Mouse (Mus musculus) ES-E14 (cell line): Measurements from ENCODE around the gene Npas3. TPM values are rescaled to one million over a fixed set of nuclear protein-coding genes. Genes with fewer than 3 reads are reported as not detected.

Experiments used
- DNase-seq: peaks from one replicate; pipeline ENCODE4 v3.0.0-alpha.2; 2013; ENCODE audit warnings: low read depth, low spot score
- H3K27ac ChIP-seq: 2 replicates; pipeline ENCODE4 v1.5.1; 2012; ENCODE audit warnings: low read depth, mild to moderate bottlenecking, low read length, moderate library complexity, mixed read lengths; ENCODE audit not compliant: poor library complexity, insufficient read depth, severe bottlenecking
- H3K36me3 ChIP-seq: 2 replicates; pipeline ENCODE4 v1.6.1; 2012; ENCODE audit warnings: mild to moderate bottlenecking, low read length, moderate library complexity, mixed read lengths; ENCODE audit not compliant: control insufficient read depth, poor library complexity, insufficient read depth, severe bottlenecking
- H3K4me1 ChIP-seq, 2 experiments: fragments of 150-350 bp in 1 of 2; sonication (generic) in 1 of 2; 2 replicates each; pipeline ENCODE4 v1.6.1; 2012; ENCODE audit warnings: low read length in 2 of 2, mild to moderate bottlenecking in 1 of 2, mixed read lengths in 1 of 2; ENCODE audit not compliant: control insufficient read depth in 2 of 2, insufficient read depth in 2 of 2, poor library complexity in 1 of 2
- H3K4me3 ChIP-seq, 2 experiments: fragments of 150-350 bp in 1 of 2; sonication (generic) in 1 of 2; 2 replicates each; pipeline ENCODE4 v1.5.1; 2012; ENCODE audit warnings: low read length in 2 of 2, low read depth in 1 of 2, mild to moderate bottlenecking in 1 of 2, mixed read lengths in 1 of 2; ENCODE audit not compliant: insufficient read depth in 1 of 2, poor library complexity in 1 of 2, severe bottlenecking in 1 of 2
- H3K9ac ChIP-seq: 2 replicates; pipeline ENCODE4 v1.6.1; 2012; ENCODE audit warnings: low read depth, mild to moderate bottlenecking, low read length, mixed read lengths; ENCODE audit not compliant: poor library complexity, insufficient read depth, severe bottlenecking
- H3K9me3 ChIP-seq: fragments of 150-350 bp; sonication (generic); 2 replicates; pipeline ENCODE4 v1.6.1; 2012; ENCODE audit warnings: low read depth, mild to moderate bottlenecking, low read length; ENCODE audit not compliant: control insufficient read depth, insufficient read depth
- CHD2 ChIP-seq: IDR thresholded peaks from 2 replicates; pipeline ENCODE4 v1.6.1; 2014; ENCODE audit warnings: mild to moderate bottlenecking, low read depth, low read length, inconsistent platforms
- HCFC1 ChIP-seq: IDR thresholded peaks from 2 replicates; pipeline ENCODE4 v1.6.1; 2012; ENCODE audit warnings: low read length, inconsistent platforms, borderline replicate concordance; ENCODE audit not compliant: insufficient read depth
- MAFK ChIP-seq: IDR thresholded peaks from 2 replicates; pipeline ENCODE4 v1.6.1; 2014; ENCODE audit warnings: mild to moderate bottlenecking, low read depth, low read length, inconsistent platforms; ENCODE audit not compliant: insufficient read depth
- ZC3H11A ChIP-seq: IDR thresholded peaks from 2 replicates; pipeline ENCODE4 v1.6.1; 2012; ENCODE audit warnings: low read depth, mild to moderate bottlenecking, inconsistent platforms, low read length, borderline replicate concordance
- ZNF384 ChIP-seq: IDR thresholded peaks from 2 replicates; pipeline ENCODE4 v1.6.1; 2012; ENCODE audit warnings: low read depth, low read length, inconsistent platforms
- in situ Hi-C, 2 experiments: fragments of 600-800 bp; cut with MboI; formaldehyde crosslinking; loops; one replicate each; pipeline ENCODE4 v1.15.1; 2025; ENCODE audit warnings: low sequenced_read_pairs in 2 of 2, inconsistent platforms in 1 of 2; ENCODE audit not compliant: unreplicated experiment in 2 of 2
- total RNA-seq: library from RNA; depleted of rRNA; stranded (reverse); fragments of 300-350 nt; gene quantifications from 2 replicates; pipeline ENCODE4 v1.2.3, GENCODE M21; 2012

The Npas3 gene
- total RNA-seq, 1 experiment = 1.2 TPM

DNA sequence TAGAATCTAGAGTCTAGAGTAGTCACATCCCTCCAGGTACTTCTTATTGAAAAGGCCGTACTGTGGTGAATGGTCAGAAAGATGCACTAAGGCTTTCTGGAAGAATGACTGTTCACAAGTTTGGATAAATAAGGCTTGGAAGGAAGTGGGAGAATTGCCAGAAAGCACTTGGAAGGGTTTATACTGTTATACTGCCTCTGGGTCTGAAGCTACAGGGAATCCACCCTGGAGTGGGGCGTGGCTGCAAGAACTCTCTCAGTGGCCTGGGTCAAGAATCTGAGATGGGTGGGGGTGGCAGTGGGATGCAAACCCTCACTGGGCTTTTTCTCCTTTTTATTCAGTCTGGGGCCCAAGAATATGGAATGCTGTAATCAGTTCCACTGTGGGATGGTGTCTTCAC is 72.0 kb downstream of the Npas3 start:
- no peaks in the 10 kb centered on the region for H3K4me1 ChIP-seq
- no peak for DNase-seq
- TF ChIP-seq ZNF384 = no peak
- no peak for TF ChIP-seq ZC3H11A
- TF ChIP-seq HCFC1 = no peak
- H3K27ac ChIP-seq = no peak overlapping the region
- no peak overlapping the region for H3K9ac ChIP-seq
- no peak overlapping the region for H3K4me3 ChIP-seq
- no peaks in the 10 kb centered on the region for H3K36me3 ChIP-seq
- no peaks in the 10 kb centered on the region for H3K9me3 ChIP-seq
- in situ Hi-C loops = no loop called here

GRCm38 (mm10) chr12:53321018-53321417 is 72.5 kb downstream of the Npas3 start:
- DNase-seq = no peak
- Histone ChIP-seq H3K36me3 (no peaks in the 10 kb centered on the region), H3K27ac (no peak overlapping the region), H3K9ac (no peak overlapping the region), H3K9me3 (no peaks in the 10 kb centered on the region), H3K4me1 (no peaks in the 10 kb centered on the region), H3K4me3 (no peak overlapping the region)
- TF ChIP-seq CHD2 (no peak), ZNF384 (no peak), ZC3H11A (no peak), HCFC1 (no peak), MAFK (no peak)
- in situ Hi-C loops = no loop called here

DNA sequence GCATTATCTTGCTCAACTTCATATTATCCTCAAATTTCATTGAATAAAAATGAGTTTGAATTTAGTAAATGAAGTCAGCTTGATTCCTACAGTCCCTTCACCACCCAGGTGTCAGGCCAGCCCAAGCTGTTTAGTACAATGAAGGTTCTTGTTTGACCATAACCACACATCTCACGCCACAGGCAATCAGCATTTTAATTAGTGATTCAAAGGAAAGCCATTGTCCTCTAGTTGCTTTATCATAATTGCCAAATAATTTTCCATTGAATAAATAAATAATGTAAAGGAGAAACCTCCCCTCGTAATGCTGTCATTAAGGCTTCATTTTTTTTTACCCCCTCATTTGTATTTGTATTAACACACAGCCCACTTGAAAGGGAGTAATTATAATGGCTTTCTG is 73.5 kb downstream of the Npas3 start:
- Histone ChIP-seq H3K9ac (no peak overlapping the region), H3K4me3 (no peak overlapping the region), H3K9me3 (no peaks in the 10 kb centered on the region), H3K27ac (no peak overlapping the region), H3K4me1 (no peaks in the 10 kb centered on the region), H3K36me3 (no peaks in the 10 kb centered on the region)
- in situ Hi-C loops = no loop called here
- no peak for DNase-seq
- no peak for TF ChIP-seq ZC3H11A
- TF ChIP-seq MAFK = no peak
- TF ChIP-seq ZNF384 = no peak
- TF ChIP-seq CHD2 = no peak
- no peak for TF ChIP-seq HCFC1

- in situ Hi-C loops = no loop called here
- no peak for TF ChIP-seq ZNF384
- no peak for TF ChIP-seq MAFK
- no peak for TF ChIP-seq CHD2
- TF ChIP-seq HCFC1 = no peak
- TF ChIP-seq ZC3H11A = no peak
- no peak overlapping the region for H3K27ac ChIP-seq
- DNase-seq = no peak
- H3K9me3 ChIP-seq = no peaks in the 10 kb centered on the region
- H3K4me1 ChIP-seq = no peaks in the 10 kb centered on the region
- no peak overlapping the region for H3K4me3 ChIP-seq
- H3K9ac ChIP-seq = no peak overlapping the region
- H3K36me3 ChIP-seq = no peaks in the 10 kb centered on the region
Measured at GRCm38 (mm10) chr12:53327653-53328188, 79.2 kb downstream of the Npas3 start.

DNA sequence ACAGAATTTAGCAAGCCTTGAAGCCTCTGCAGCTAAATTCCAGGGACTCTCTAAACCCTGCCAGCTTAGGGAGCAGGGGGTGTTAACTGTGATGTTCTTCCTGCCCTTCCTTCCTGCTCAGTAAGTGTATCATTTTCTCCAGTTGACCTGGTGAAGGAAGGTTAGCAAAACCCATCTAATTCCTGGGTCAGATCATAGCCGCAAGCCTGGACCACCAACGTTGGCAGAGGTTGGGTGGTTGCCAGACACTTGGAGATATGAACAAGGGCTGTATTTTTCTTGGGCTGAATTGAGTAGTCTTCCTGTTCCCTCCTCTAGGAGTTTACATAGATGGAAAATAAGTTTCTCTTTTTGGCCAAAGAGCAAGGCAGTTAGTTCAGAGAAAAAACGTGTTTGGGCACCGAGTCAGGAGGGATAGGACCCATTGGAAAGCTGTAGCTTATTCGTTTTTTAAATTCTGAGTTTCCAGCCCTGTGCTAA is 79.8 kb downstream of the Npas3 start:
- H3K9ac ChIP-seq = no peak overlapping the region
- H3K4me3 ChIP-seq = no peak overlapping the region
- no peak for DNase-seq
- no peaks in the 10 kb centered on the region for H3K4me1 ChIP-seq
- H3K36me3 ChIP-seq = no peaks in the 10 kb centered on the region
- H3K27ac ChIP-seq = no peak overlapping the region
- no peaks in the 10 kb centered on the region for H3K9me3 ChIP-seq
- in situ Hi-C loops = no loop called here
- no peak for TF ChIP-seq ZNF384
- TF ChIP-seq CHD2 = no peak
- TF ChIP-seq HCFC1 = no peak
- TF ChIP-seq MAFK = no peak
- no peak for TF ChIP-seq ZC3H11A
